21 mouse cellular contexts compared by ENCODE assay signal in the genomic region with DNA sequence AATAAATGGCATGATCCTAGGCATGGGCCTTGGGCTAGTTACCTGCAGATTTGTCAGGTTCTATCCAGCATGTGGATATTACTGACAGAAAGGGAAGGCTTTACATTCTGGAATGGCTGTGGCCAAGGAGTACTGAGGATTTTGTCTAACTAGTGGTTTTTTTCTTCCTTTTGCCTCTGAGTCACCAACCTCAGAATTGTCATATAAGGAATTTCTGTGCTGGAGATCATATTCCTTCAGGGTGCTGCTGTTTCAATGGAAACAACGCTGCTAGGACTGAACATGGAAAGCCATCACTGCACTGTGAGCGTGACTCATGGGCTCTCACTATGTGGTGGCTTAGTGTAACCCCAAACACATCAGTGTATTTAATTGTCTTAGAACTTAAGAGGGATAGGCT.
DNase-seq lines count a peak whose midpoint lies in the region; TF ChIP-seq lines count a peak whose summit lies in the region.
"Had no signal": no experiment of that assay in that cellular context is flagged by ENCODE, and none has a peak within 500 bp of the region (broad histone marks: within the 10 kb centered on the region; RNA-seq: fewer than 3 reads in every experiment).

No protein-coding gene starts in this region.

- WGBS in hindbrain, embryonic 10.5 days = 89% methylated on average over 2 of the region's 2 CpGs

- peak overlapping the region; percentile 41 for H3K4me2 ChIP-seq in myocyte (ENCODE audit: low read depth)
- H3K4me2 ChIP-seq: embryonic facial prominence, embryonic 12.5 days; forebrain, embryonic 12.5 days had no signal

- no peak for TF ChIP-seq POLR2A in myocyte (IDR thresholded peaks at IDR 0.05; ENCODE audit: insufficient read length, low read depth)

- no peaks in the 10 kb centered on the region for H3K4me1 ChIP-seq in hindbrain, embryonic 10.5 days (replicated peaks)
- H3K4me1 ChIP-seq: embryonic facial prominence, embryonic 10.5 days; embryonic facial prominence, embryonic 12.5 days; forebrain, embryonic 10.5 days; forebrain, embryonic 12.5 days had no signal

- DNase-seq in 3T3-L1 (ENCODE audit: low read depth, low spot score) = peak; percentile 75
- DNase-seq in NIH3T3 (ENCODE audit: low read depth) = peak; percentile 63
- DNase-seq in heart, adult 11 months = no peak
- DNase-seq in left cerebral cortex, adult 11 months (ENCODE audit: low spot score) = no peak
- DNase-seq in hindbrain, embryonic 10.5 days (ENCODE audit: low spot score) = no peak
- DNase-seq: adrenal gland, adult 2 months; adrenal gland, postnatal 10 days; adrenal gland, postnatal 25 days; cerebellum, adult 11 months; cerebellum, adult 18-20 months; cerebellum, adult 8-10 months; cerebellum, postnatal 10 days; cerebellum, postnatal 25 days had no signal

- H3K9me3 ChIP-seq in hindbrain, embryonic 10.5 days = no peaks in the 10 kb centered on the region
- H3K9me3 ChIP-seq: embryonic facial prominence, embryonic 10.5 days; embryonic facial prominence, embryonic 12.5 days; forebrain, embryonic 10.5 days; forebrain, embryonic 12.5 days had no signal

- H3K36me3 ChIP-seq in myocyte (ENCODE audit: control insufficient read depth, insufficient read depth) = no peaks in the 10 kb centered on the region
- H3K36me3 ChIP-seq in hindbrain, embryonic 10.5 days = no peaks in the 10 kb centered on the region
- H3K36me3 ChIP-seq: embryonic facial prominence, embryonic 10.5 days; embryonic facial prominence, embryonic 12.5 days; forebrain, embryonic 10.5 days; forebrain, embryonic 12.5 days; G1E had no signal

- H3K27ac ChIP-seq in hindbrain, embryonic 10.5 days = no peak overlapping the region
- H3K27ac ChIP-seq: embryonic facial prominence, embryonic 10.5 days; embryonic facial prominence, embryonic 12.5 days; forebrain, embryonic 10.5 days; forebrain, embryonic 12.5 days had no signal

- H3ac ChIP-seq in myocyte (ENCODE audit: control insufficient read depth, insufficient read length) = no peak overlapping the region

- H3K4me3 ChIP-seq in myocyte = no peak overlapping the region
- no peak overlapping the region for H3K4me3 ChIP-seq in hindbrain, embryonic 10.5 days
- H3K4me3 ChIP-seq: embryonic facial prominence, embryonic 10.5 days; embryonic facial prominence, embryonic 12.5 days; erythroblast, embryonic 14.5 days; forebrain, embryonic 10.5 days; forebrain, embryonic 12.5 days had no signal

- H3K79me2 ChIP-seq in myocyte (ENCODE audit: control insufficient read depth, insufficient read depth) = no peaks in the 10 kb centered on the region

- no peaks in the 10 kb centered on the region for H3K27me3 ChIP-seq in myocyte (ENCODE audit: control insufficient read depth, insufficient read depth, insufficient read length)
- H3K27me3 ChIP-seq in hindbrain, embryonic 10.5 days (ENCODE audit: insufficient read depth, poor library complexity, severe bottlenecking) = no peaks in the 10 kb centered on the region
- H3K27me3 ChIP-seq: CH12.LX; embryonic facial prominence, embryonic 12.5 days; forebrain, embryonic 12.5 days had no signal

TF ChIP-seq in myocyte, 11 proteins besides CTCF, POLR2A, EP300 and RAD21:
- TF ChIP-seq TCF3 (IDR thresholded peaks at IDR 0.05; ENCODE audit: insufficient read length, low read depth) = no peak
- TF ChIP-seq POLR2AphosphoS2 (IDR thresholded peaks at IDR 0.05; ENCODE audit: insufficient read length, low read depth) = no peak
- no peak for TF ChIP-seq MYOD1 (IDR thresholded peaks at IDR 0.05; ENCODE audit: control insufficient read depth in 1 of 3, insufficient read length in 2 of 3, low read depth in 2 of 3)
- TF ChIP-seq TCF12 (IDR thresholded peaks at IDR 0.05; ENCODE audit: insufficient read depth, poor library complexity, severe bottlenecking) = no peak
- no peak for TF ChIP-seq MAX (IDR thresholded peaks at IDR 0.05; ENCODE audit: low read depth)
- TF ChIP-seq MYOG (IDR thresholded peaks at IDR 0.05; ENCODE audit: control insufficient read depth in 1 of 3, insufficient read depth in 1 of 3, insufficient read length in 2 of 3, low read depth in 2 of 3) = no peak
- peak; percentile 83 for TF ChIP-seq SRF (IDR thresholded peaks at IDR 0.05; ENCODE audit: control insufficient read depth, insufficient read length, low read depth)
- TF ChIP-seq CEBPB (IDR thresholded peaks at IDR 0.05; ENCODE audit: insufficient read depth, poor library complexity, severe bottlenecking) = no peak
TF ChIP-seq in myocyte: peak in this region for 1.

Comparison
In these comparisons a context has a peak if more than half of its experiments do, and no peak if none do; other contexts are left out.
1. DNase-seq: peak in 3T3-L1 (single experiment) and NIH3T3 (single experiment); none in heart, adult 11 months (single experiment), left cerebral cortex, adult 11 months (single experiment) and hindbrain, embryonic 10.5 days (single experiment).